Mouse (Mus musculus): ENCODE results near the gene Zfp13. TPM values are rescaled to one million over a fixed set of nuclear protein-coding genes. Genes with fewer than 3 reads are reported as not detected.

The Zfp13 gene
- total RNA-seq, 4 experiments from 2014 or later, result 8.2 to 19.2 (median 14.6) TPM

DNA sequence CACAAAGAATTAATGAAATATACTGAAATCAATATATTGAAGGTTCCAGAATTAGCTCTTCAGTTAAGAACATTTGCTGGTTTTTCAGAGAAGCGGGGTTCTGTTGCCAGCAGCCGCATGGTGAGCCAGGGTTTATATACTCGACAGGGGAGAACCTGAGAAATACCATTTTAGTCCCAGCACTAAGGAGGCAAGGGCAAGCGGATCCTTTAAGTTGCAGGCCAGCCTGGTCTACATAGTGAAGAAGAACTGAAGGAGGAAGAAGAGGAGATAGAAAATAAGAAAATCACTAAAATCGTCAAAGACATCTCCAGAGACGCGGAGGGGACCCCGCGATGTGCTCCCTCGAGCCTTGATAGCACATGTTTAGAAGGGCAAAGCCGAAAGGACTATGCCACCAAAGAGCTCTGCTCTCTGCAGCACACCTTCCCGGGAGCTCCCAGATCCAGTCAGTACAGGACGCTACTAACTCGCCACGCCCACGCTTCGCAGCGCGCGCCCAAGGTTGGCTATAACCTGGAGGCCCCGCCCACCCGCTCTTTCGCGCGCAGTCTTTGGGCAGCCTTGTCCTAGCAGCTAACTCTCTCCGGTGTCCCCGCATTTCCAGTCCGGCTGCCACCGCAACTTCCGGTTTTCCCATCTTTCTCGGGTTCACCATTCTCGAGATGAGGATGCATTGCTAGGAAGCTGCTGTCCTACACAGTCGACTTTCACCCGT, 6.9 kb downstream of the Zfp13 start:
- DNase-seq, result peak; percentile 94

DNA sequence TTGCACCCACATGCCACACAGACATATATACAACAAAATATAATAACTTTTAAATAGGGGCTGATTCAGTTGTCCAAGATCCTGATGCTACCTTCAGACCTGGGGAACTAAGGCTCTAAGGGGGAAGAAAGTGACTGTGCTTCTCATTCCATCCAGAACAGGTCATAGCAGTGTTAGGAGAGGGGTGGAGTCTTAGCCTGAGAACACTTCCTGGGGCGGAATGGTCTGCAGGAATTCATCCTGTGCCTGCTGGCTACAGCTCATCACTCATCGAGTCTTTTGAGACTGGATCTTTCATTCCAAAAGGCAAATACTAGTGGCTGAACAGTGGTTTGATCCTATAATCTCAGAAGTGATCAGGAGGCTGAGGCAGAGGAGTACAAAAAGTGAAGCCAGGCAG, 12.0 kb downstream of the Zfp13 start:
- DNase-seq, result no peak

DNA sequence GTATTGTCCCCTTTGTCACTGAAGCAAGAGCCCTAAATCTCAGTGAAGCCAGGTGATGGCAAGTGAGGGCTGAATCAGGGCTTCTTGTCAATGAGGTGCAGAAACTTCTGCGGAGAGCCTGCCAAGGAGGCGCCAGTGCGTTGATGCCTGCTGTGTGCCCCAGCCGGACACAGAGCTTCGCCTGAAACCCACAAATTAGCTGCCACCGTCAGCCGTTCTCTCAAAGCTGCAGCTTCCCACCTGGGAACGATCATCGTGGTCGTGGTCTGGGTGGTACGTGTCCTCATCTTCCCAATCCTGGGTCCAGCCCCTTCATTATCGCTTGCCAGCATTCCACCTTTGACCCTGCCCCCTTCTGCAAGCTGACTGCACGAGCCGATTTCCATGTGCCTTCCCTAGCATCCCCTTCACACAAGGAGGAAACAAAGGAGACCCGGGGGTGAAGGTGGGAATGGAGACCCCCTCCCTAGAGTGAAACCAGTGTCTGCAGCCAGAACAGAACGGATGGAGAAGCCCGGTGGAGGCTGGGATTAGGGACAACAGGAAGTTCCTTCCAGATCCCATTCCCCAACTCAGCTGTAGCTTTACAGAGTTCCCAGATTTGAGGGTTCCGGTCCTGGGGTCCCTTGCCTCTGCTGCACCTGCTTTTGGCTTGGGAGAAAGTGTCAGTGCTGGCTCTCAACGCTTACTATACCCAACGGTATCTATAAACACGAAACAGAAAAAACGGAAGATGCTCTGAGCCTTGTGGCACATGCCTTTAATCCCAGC, 13.4 kb downstream of the Zfp13 start:
- DNase-seq, result peak; percentile 30

DNA sequence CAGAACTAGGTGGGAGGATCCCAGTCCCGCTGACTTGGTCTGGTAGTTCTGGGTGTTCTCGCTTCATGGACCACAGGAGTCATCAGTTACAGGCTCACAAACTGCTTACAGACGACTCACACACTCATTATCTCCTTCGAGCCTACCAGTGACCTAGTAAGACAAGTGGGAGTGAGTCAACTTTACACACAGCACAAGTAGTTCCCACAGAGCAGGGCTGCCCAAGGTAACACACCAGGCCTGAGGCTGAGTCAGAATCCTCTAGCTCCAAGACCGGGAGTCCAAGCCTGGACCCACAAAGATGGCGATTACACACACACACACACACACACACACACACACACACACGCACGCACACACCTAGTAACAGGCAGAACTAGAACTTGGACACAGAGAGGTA, 14.5 kb downstream of the Zfp13 start:
- peak; percentile 61 for DNase-seq

DNA sequence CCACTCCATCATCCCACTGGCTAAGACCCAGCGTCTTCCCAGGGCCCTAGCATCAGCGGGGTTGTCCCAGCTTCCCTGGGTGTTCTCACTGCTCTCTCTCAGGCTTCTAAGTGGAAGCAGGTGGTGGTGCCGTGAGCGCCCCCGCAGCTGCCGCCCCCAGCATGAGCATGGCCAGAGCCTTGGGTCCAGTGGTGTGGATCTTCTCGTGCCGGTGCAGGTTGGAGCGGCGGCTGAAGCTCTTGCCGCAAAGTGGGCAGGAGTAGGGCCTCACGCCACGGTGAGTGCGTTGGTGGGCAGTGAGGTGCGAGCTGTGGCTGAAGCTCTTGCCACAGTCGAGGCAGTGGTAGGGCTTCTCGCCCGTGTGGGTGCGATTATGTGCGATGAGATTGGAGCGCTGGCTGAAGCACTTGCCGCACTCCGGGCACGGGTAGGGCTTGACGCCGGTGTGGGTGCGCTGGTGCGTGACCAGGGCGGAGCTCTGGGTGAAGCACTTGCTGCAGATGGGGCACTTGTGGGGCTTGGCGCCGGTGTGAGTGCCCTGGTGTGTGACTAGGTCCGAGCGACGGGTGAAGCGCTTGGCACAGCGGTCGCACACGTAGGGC, 23.2 kb downstream of the Zfp13 start:
- DNase-seq, result no peak

DNA sequence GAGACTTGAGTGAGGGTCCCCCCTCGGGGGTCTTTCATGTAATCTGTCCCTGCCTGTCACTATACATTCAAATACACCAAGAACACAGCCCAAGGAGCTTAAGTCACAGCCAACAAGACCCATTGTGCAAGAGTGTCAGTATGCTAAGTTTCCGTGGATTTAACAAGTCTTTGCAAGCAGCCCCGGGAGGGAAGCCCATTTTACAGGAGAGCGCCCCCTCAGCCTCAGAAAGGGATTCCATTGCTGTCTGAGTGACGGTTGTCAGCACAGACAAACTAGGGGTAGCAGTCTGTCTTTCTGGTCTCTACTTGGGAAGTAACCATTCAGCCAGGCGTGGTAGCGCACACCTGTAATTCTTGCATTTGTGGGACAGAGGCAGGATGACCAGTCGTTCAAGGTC, 25.2 kb downstream of the Zfp13 start:
- no peak for DNase-seq

DNA sequence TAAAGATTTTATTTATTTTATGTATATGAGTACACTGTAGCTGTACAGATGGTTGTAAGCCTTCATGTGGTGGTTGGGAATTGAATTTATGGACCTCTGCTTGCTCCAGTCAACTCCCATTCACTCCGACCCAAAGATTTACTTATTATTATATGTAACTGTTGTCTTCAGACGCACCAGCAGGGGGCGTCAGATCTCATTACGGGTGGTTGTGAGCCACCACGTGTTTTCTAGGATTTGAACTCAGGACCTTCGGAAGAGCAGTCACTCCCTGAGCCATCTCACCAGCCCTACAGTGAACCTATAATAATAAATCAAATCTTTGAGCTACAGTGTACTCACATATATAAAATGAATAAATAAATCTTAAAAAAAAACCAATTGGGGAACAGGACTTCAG, 27.2 kb downstream of the Zfp13 start:
- DNase-seq, result no peak

DNA sequence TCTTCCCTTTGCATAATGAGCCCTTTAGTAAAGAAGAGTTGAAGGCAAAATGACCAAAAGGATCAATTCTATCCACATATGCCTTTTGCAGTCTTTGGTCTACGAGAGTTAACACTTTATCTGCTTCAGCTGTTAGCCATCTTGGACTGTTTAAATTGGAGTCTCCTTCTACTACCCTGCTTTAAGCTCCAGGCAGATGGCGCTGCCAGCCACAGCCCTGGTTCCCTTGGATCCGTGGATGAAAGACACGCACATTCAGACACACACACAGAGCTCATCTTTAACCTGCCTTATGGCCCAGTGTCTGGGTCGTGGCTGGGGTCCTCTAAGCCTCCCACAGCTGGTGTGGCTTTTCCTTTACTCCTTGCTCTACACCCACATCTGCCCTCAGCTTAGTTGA, 28.2 kb downstream of the Zfp13 start:
- no peak for DNase-seq

DNA sequence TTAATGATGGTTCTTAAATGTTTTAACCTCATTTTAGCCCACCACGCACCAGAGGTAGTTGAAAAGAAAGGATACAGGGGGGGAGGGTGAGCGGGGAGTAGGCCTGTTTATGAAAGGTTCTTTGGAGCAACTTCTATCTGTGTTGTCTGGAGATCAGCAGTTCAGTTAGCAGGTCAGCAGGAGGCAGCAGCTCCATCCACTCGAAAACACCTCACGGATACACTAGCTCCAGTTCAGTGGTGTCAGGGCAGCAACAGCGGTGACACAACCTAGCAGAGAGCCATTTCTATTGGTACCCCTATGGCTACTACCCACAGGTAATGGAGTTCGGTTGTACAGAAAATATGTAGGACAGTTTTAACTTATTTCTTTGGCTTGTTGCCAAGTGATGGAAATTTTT, 29.3 kb downstream of the Zfp13 start:
- no peak for DNase-seq

DNA sequence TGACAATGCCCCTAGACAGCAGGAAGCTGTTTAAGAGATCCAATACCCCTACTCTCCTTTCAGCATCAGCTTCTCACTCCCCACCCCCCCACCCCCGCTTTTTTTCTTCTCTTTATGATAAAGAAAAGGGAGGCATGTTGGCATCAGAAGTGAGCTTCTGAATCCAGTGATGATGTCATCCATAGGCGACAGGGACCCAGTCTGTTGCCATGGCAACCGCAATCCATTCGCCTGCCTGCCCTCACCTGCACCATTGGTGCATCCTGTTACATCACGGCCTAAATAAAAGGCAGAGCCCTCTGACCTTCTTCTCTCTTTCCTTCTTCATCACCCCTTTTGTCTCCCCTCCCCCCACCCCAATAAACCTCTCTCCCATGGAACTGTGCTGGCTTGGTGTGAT, 30.9 kb downstream of the Zfp13 start:
- no peak for DNase-seq

DNA sequence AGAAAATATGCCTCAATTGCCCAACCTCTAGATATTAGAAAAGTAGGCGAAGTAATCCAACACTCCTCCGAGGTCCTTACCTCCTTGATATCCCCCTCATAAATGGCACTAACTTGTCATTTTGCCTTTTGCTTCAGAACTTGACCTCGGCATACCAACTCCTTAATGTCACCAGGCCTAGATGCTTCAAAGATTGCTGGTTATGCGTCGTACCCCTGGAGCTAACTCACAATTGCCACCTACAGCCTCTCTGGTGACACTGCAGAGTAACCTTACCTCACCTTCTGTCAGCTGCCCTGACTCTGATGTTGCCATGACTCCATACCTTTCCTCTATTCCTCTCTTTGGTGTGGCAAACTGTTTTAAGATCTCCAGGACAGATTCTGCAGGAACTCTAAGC, 32.5 kb downstream of the Zfp13 start:
- no peak for DNase-seq

DNA sequence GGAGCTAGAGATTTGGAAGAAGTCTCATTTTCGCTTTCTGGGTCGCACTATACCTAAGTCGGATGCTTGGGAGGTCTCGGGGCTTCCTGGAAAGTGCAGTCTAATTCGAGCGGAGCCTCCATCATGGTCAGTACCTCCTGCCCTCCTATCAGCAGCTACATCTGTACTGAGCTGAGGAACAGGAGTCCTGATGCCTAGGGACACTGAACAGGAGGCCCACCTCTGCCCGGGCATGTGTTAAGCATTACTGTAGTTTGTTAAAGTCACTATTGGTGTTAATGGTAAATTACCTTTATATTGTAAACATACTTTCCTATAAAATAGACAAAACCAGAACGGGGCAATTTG, 34.9 kb downstream of the Zfp13 start:
- no peak for DNase-seq

DNA sequence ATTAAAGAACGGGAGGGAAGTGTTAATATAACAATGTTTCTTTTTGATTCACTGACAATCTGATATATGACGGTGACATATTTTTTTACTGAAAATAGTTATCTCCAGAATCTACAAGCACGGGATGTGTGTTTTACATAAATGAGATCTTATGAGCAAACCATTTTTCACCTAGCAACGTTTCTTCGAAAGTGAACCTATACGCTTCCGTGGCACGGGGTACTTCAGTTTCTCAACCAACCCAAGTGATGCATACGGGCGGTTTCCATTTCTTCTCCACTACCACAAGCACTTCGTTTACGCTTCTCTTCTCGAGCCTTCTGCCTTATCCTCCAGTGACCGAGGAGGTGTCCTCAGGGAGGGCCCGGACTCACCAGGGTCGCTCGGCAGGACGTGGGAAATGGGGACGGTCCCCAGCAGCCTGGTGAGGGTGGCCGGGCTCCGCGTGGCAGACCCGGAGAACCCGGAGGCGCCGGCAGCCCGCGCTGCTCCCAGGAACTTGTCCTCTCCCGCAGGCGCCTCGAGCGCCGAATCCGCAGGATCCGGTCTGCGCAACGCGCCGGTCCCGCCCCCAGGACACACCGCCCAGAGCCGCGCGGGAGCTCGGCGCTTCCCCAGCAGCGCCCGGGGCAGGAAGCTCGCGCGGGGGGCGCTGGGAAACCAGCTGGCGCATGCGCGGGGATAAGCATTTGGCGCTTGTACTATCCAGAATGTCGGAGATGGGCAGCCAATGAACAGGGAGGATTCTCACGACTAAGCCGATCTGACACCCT, 35.5 kb downstream of the Zfp13 start, which contains the start of gene Zfp213:
Gene Zfp213, minus strand, starts transcription at position 644 of the 773 bp plus-strand sequence.
- DNase-seq, result peak; percentile 93

DNA sequence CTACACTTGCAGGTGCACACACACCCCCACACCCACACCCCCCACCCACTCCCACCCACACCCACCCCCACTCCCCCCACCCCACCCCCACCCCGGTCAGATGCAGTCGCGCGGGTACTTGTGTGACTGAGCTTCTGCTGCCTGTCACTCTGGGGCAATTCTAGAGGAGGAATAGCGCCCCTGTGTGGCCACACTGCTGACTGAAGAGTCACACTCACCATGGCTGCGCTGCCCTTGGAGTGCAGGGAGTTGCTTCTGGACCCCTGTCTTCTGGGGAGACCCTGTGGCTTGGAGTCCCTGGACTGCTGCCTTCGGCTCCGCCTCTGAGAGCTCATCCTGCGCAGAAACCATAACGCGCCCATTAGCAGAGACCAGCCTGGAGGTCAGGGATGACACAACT, 39.5 kb downstream of the Zfp13 start:
- no peak for DNase-seq

DNA sequence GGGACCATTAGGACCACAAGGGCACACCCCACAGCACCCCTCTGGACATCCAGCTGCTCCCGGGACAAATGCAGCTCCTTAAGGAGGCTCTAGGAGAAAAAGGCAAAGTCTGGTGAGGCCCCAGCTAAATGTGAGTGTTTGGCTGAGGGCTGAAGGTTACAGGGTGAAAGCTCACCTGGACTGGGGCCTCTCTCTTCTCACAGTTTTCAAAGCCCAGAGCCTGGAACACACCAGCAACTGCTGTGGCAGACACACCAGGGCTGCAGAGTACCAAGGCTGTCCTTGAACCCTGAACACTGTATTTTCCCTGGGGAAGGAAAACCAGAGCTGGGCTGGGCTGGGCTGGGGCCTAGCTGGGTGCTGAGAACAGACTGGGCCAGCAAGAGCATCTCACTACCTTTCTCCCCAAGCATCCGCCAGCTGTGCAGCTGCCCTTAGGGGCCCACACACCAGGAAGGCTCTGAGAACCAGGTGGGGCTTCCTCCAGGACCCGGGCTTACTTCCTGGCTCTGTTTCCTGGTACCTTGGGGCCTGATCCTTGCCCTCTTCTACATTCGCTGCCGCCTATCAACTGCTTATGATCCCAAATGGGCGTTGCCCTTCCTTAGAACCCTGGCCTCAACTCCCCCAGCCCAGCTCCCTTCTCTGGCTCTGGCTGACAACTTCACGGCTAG, 43.9 kb downstream of the Zfp13 start:
- DNase-seq, result no peak

DNA sequence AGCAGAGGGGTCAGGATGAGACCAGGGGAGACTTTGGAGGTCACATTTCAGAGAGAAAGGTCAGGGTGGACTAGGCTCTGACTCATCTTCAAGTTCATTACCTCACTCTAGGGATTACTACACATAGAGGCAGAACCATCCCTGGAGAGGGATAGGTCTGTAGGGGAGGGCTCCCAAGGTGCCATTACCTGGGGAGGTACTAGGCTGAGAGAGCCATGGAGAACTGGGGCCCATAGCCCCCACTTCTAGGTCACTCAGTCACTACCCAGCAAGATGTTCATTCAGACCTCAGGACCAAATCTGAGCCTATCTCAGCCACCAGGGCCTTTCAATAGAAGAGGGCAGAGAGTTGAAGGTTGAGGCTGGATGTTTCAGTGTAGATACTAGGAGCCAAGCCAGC, 45.0 kb downstream of the Zfp13 start:
- DNase-seq, result no peak

DNA sequence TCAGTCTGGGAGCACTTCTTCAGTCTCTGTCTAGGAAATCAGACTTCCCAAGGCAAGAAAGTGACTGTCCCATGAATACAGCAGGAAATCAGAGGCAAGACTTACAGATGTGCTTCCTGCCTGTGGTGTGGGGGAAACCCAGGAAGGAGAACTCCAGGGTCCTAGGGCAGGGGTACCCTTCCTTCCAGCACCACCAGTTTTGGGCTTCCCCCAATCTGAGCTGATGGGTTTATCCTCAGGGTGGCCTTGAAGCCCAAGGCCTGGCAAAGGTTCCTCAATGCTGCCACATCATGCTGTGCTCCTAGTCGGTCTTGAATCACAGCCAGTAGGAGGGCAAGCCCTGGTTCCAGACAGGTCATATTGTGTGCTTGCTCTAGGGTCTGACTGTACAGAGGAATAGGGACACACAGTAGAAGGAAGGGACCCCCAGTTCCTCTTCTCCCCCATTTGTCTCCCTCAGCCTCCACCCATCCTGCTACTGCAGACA, 45.6 kb downstream of the Zfp13 start:
- DNase-seq, result peak; percentile 80

DNA sequence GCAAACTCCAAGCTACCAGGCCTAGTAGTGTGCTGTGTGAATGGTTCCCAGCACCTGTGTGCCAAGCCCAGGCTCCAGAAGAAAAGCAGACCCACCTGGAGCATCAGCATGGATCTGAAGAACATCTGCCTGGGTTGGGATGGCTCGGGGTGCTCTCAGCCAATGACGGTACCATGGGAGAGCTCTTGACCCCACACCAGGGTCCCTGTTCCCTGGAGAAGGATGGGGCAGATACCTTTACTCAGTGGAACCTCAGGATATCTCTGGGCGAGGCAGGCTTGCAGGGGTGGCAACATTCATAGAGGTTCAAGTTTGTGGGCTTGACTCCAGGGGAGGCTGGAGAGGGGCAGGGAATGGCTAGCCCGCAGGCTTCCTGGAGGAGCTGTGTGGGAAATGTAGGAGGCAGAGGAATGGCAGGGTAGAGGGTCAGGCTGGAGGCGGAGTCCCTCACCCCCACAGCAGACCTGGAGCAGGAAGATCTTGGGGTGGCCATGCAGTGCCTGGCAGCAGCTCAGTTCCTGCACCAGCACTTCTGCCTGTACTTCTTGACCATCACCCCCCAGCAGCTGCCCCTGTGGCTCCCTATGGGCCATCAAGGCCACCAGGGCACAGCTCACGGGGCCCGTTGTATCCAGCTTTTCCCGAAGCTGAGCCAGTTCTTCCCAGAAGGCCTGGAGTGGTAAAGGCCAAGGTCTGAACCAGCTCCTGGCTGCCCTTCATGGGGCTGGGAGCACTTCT, 46.2 kb downstream of the Zfp13 start:
- DNase-seq, result peak; percentile 63

DNA sequence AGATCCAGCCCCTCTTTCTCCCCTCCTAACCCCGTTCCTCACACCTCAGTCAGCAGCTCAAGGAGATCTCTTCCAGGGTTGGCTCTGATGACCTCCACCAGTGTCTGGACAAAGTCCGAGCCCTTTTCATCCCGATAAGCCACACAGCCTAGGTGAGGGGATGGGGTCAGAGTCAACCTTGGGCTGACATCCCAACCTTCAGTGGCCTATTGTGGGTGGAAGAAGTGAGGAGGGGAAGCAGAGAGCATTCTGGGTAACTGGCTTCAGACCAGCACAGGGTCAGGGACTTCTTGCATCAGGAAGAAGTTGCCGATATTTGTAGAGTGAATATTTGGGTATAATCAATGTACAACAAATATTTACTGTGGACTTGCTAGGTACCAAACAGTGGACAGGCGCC, 47.3 kb downstream of the Zfp13 start:
- DNase-seq, result no peak

DNA sequence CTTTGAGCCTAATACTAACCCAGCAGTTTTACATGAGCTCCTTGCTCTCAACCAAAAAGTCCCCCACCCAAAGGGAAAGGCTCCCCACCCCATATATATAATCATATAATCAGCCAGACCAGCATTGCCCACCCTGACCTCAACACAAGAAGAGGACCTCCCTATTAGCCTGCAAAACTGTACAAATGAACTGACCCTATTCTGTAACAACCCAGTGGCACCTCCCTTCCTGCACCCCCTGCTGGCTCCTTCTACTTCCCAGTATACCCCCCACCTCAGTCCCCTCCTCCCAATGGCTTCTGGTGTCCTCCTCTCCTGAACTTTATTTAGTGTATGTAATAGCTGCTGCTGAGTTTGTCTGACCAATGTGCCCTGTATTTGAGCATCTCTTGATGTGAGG, 47.9 kb downstream of the Zfp13 start:
- no peak for DNase-seq

DNA sequence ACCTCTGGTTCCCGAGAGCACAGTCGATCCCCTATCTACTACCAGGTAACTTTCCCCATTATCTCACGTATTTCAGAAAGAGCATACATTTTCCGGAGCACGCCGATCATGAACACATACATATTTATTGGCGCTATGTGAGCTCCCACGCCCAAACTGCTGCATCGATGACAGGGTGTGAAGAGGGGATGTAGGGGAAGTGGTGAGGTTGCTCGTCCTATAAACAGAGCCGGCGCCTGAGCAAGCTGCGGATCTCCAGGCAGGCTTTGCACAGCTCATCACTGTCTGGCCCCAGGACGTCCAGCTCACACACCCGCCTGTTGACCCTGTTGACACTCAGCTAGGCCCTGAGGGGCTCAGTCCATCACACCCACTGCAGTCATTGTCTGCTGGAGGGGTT, 48.4 kb downstream of the Zfp13 start:
- DNase-seq, result no peak
